Mouse (Mus musculus): ENCODE measurements around the gene Map4k4. TPM values are rescaled to one million over a fixed set of nuclear protein-coding genes. Genes with fewer than 3 reads are reported as not detected.

Gene Map4k4
- 47.9 and 56.6 TPM in 2 replicates for polyA plus RNA-seq (2014; fragmentation: Nextera tagmentation; extraction: Ambion mirVana)

DNA sequence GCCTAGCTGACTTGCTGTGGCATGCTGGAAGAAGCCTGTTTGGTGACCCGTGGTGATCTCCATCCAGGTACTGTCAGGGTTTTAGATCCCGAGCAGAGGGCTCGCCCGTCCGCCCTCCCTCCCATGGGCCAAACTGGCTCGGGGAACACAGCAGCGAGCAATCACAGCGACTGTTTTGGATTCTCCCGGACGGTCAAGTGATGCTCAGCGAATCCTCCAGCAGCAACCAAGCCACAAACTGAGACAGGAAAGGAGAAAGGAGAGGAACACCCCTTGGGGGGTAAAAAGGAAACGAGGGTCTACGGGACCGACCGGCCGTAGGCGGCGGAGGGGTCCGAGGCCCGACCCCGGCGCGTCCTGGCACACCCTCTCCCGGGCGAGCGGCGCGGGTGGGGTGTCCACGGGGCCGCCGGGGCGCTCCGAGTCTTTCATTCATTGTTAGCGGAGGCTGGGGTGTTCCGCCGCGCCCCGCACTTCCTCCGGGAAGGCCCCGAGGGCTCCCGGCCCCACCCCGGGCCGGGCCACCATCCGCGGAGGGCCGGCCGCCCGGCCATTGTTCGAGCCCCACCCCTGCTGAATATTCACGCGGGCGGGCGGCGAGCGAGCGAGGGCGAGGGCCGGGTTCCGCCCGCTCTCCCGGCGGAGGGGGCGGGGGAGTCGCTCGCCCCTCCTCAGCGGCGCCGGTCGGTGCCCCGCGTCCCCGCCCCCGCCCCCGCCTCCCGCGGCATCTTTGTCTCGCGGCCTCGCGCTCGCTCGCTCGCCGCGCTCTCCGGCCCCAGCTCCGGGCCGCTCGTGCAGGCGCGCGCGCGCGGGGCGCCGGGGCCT, at the start of gene Map4k4:
TSS of gene Map4k4 (plus strand) at position 733 of the 825 bp plus-strand sequence.
- peak; percentile 87 for ATAC-seq (ENCODE audit: low read depth)
- WGBS = under 1% methylated on average over 61 of the region's 97 CpGs
- Histone ChIP-seq H3K36me3 (ENCODE audit: control insufficient read depth, insufficient read depth, low read length) (no peaks in the 10 kb centered on the region), H3K27ac (ENCODE audit: low read depth, low read length) (peak within 1 kb of the TSS; percentile 100), H3K4me2 (ENCODE audit: low read depth, low read length) (peak within 1 kb of the TSS; percentile 92), H3K4me3 (ENCODE audit: low read depth, low read length) (peak within 1 kb of the TSS; percentile 98), H3K9ac (replicated peaks; ENCODE audit: low read depth, low read length) (peak within 1 kb of the TSS; percentile 99), H3K27me3 (ENCODE audit: control insufficient read depth, insufficient read depth, low read length) (no peaks in the 10 kb centered on the region), H3K4me1 (ENCODE audit: control insufficient read depth, insufficient read depth, low read length) (peaks cover 32% of the 10 kb centered on the region), H3K9me3 (ENCODE audit: control insufficient read depth, low read length) (no peaks in the 10 kb centered on the region)

GRCm38 (mm10) chr1:39855949-39856348, 44.8 kb upstream of the Map4k4 start:
- Histone ChIP-seq H3K4me2 (ENCODE audit: low read depth, low read length) (no peak overlapping the region), H3K4me3 (ENCODE audit: low read depth, low read length) (no peak overlapping the region), H3K27ac (ENCODE audit: low read depth, low read length) (no peak overlapping the region), H3K9ac (replicated peaks; ENCODE audit: low read depth, low read length) (no peak overlapping the region), H3K27me3 (ENCODE audit: control insufficient read depth, insufficient read depth, low read length) (no peaks in the 10 kb centered on the region), H3K36me3 (ENCODE audit: control insufficient read depth, insufficient read depth, low read length) (no peaks in the 10 kb centered on the region), H3K4me1 (ENCODE audit: control insufficient read depth, insufficient read depth, low read length) (no peaks in the 10 kb centered on the region), H3K9me3 (ENCODE audit: control insufficient read depth, low read length) (no peaks in the 10 kb centered on the region)
- 82% methylated on average over 6 of the region's 6 CpGs for WGBS
- no peak for ATAC-seq (ENCODE audit: low read depth)

DNA sequence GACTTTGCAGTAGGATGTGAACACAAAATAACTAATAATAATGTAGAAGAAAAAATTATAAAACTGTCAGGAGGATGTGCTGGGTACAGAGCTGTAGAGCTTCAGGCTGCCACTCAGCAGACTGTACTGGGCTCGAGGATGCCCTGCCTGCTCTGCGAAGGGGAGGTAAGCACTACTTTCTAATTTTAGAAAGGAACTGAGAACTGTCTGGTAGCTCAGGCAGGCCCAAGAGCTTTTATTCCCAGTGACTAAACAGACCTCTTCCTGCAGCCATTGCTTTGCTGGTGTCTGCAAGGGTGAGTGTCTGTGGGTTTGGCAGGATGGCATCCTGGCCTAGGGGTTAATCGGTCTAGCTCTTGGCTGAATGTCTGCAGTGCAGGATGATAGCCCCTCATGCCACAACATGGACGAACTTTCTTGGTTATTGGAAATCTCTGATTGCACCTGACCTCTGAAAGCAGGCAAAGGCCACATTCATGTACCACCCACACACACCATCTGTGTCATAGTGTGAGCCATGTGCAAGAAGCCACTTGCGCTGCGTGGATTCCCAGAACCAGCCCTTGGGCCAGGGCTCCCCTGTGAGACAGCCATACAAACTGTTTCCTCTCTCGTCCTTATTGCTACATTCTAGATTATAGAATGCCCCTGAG, 43.8 kb upstream of the Map4k4 start:
- Histone ChIP-seq H3K9ac (replicated peaks; ENCODE audit: low read depth, low read length) (no peak overlapping the region), H3K9me3 (ENCODE audit: control insufficient read depth, low read length) (no peaks in the 10 kb centered on the region), H3K4me3 (ENCODE audit: low read depth, low read length) (no peak overlapping the region), H3K4me2 (ENCODE audit: low read depth, low read length) (no peak overlapping the region), H3K4me1 (ENCODE audit: control insufficient read depth, insufficient read depth, low read length) (no peaks in the 10 kb centered on the region), H3K27ac (ENCODE audit: low read depth, low read length) (no peak overlapping the region), H3K27me3 (ENCODE audit: control insufficient read depth, insufficient read depth, low read length) (no peaks in the 10 kb centered on the region), H3K36me3 (ENCODE audit: control insufficient read depth, insufficient read depth, low read length) (no peaks in the 10 kb centered on the region)
- no peak for ATAC-seq (ENCODE audit: low read depth)
- 76% methylated on average over 7 of the region's 7 CpGs for WGBS

- WGBS = 89% methylated on average over 6 of the region's 6 CpGs
- no peak overlapping the region for H3K4me2 ChIP-seq (ENCODE audit: low read depth, low read length)
- H3K9me3 ChIP-seq (ENCODE audit: control insufficient read depth, low read length) = no peaks in the 10 kb centered on the region
- no peaks in the 10 kb centered on the region for H3K27me3 ChIP-seq (ENCODE audit: control insufficient read depth, insufficient read depth, low read length)
- no peak overlapping the region for H3K9ac ChIP-seq (replicated peaks; ENCODE audit: low read depth, low read length)
- H3K4me1 ChIP-seq (ENCODE audit: control insufficient read depth, insufficient read depth, low read length) = no peaks in the 10 kb centered on the region
- no peak overlapping the region for H3K27ac ChIP-seq (ENCODE audit: low read depth, low read length)
- H3K4me3 ChIP-seq (ENCODE audit: low read depth, low read length) = no peak overlapping the region
- ATAC-seq (ENCODE audit: low read depth) = no peak
- H3K36me3 ChIP-seq (ENCODE audit: control insufficient read depth, insufficient read depth, low read length) = no peaks in the 10 kb centered on the region
These were observed 43.3 kb upstream of the Map4k4 start for GRCm38 (mm10) chr1:39857448-39857820.

DNA sequence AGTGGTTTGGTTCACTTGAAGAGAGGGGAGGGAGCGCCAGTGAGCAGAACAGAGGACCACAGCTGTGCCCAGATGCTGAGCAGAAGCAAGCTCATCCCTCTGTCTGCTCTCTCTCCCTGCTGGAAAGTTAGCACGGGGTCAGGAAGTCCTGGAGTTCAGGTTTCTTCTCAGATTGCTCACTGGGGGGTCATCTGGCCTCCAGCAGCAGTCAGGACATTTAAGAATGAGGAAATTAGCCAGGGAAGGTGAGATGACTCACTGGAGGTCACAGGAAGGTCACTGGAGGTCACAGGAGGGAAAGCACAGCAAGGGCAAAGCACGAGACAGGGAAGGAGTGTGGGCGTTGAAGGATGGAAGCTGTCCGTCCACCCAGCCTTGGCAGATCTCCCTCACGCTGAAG, 41.5 kb upstream of the Map4k4 start:
- ATAC-seq (ENCODE audit: low read depth) = no peak
- 47% methylated on average over 6 of the region's 6 CpGs for WGBS
- H3K27ac ChIP-seq (ENCODE audit: low read depth, low read length) = no peak overlapping the region

DNA sequence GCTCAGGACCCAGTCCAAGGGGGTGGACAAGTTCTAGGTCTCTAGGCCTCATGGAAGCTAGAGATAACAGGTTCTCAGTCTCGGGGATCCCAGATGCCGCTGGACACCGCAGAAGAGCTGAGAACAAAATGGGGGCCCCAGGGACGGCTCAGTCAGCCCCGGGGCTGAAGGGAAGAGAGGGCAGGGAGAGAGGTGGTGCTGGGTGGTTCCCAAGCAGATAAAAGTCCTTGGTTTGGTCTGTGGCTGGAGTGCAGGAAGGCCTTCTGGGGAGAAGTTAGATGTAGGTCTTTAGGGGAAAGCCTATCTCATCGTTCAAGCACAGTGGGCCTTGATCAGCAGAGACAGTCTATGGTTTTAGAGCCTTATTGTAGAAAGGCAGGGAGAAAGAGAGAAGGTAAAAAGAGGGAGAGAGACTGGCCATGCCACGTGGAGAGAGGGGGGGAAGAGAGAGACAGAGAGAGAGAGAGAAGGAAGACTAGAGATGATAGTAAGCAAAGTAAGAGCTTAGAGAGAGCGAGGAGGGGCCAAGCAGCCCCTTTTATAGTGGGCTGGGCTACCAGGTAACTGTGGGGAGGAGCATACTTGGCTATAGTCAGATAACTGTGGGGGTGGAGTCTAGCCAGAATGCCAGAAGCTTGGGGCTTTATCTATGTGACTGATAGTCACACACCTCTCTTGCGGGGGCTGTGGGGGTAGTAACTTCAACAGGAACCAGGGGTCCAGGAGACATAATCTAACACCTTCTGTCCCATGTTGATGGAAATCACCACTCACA, 34.2 kb upstream of the Map4k4 start:
- no peaks in the 10 kb centered on the region for H3K9me3 ChIP-seq (ENCODE audit: control insufficient read depth, low read length)
- H3K36me3 ChIP-seq (ENCODE audit: control insufficient read depth, insufficient read depth, low read length) = no peaks in the 10 kb centered on the region
- ATAC-seq (ENCODE audit: low read depth) = no peak
- no peaks in the 10 kb centered on the region for H3K27me3 ChIP-seq (ENCODE audit: control insufficient read depth, insufficient read depth, low read length)
- no peak overlapping the region for H3K4me3 ChIP-seq (ENCODE audit: low read depth, low read length)
- 95% methylated on average over 9 of the region's 9 CpGs for WGBS
- H3K4me2 ChIP-seq (ENCODE audit: low read depth, low read length) = no peak overlapping the region
- 0 out of 2 replicates have a peak, but pooled peaks cover 2% of the 10 kb centered on the region for H3K4me1 ChIP-seq (ENCODE audit: control insufficient read depth, insufficient read depth, low read length)
- H3K9ac ChIP-seq (replicated peaks; ENCODE audit: low read depth, low read length) = no peak overlapping the region
- H3K27ac ChIP-seq (ENCODE audit: low read depth, low read length) = no peak overlapping the region

More for the DNA sequence above, 41.5 kb upstream of the Map4k4 start:
- Histone ChIP-seq H3K4me2 (ENCODE audit: low read depth, low read length) (no peak overlapping the region), H3K9ac (replicated peaks; ENCODE audit: low read depth, low read length) (no peak overlapping the region), H3K9me3 (ENCODE audit: control insufficient read depth, low read length) (no peaks in the 10 kb centered on the region), H3K36me3 (ENCODE audit: control insufficient read depth, insufficient read depth, low read length) (no peaks in the 10 kb centered on the region), H3K4me1 (ENCODE audit: control insufficient read depth, insufficient read depth, low read length) (no peaks in the 10 kb centered on the region), H3K27me3 (ENCODE audit: control insufficient read depth, insufficient read depth, low read length) (no peaks in the 10 kb centered on the region), H3K4me3 (ENCODE audit: low read depth, low read length) (no peak overlapping the region)

DNA sequence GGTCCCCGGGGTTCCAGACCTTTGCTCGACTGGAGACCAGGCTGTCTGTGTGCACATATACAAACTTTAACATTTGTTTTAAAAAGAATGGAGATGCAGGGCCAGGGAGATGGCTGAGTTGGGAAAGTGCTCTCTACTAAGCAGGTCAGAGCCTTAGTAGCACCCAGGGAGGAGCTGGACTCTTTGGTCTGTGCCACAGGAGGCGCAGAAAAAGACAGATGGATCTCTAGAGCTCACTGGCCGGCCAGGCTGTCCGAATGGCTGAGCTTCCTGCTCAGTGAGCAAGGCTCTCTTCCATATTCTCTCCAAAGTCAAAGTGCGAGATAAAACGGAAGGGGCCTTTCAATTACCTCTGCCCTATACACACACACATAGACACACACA, 33.6 kb upstream of the Map4k4 start:
- H3K9ac ChIP-seq (replicated peaks; ENCODE audit: low read depth, low read length) = no peak overlapping the region
- H3K4me1 ChIP-seq (ENCODE audit: control insufficient read depth, insufficient read depth, low read length) = 0 out of 2 replicates have a peak, but pooled peaks cover 2% of the 10 kb centered on the region
- H3K4me2 ChIP-seq (ENCODE audit: low read depth, low read length) = no peak overlapping the region
- ATAC-seq (ENCODE audit: low read depth) = no peak
- no peaks in the 10 kb centered on the region for H3K36me3 ChIP-seq (ENCODE audit: control insufficient read depth, insufficient read depth, low read length)
- H3K4me3 ChIP-seq (ENCODE audit: low read depth, low read length) = no peak overlapping the region
- H3K9me3 ChIP-seq (ENCODE audit: control insufficient read depth, low read length) = no peaks in the 10 kb centered on the region
- 84% methylated on average over 7 of the region's 7 CpGs for WGBS
- no peaks in the 10 kb centered on the region for H3K27me3 ChIP-seq (ENCODE audit: control insufficient read depth, insufficient read depth, low read length)
- no peak overlapping the region for H3K27ac ChIP-seq (ENCODE audit: low read depth, low read length)

- no peak overlapping the region for H3K9ac ChIP-seq (replicated peaks; ENCODE audit: low read depth, low read length)
- no peak overlapping the region for H3K4me3 ChIP-seq (ENCODE audit: low read depth, low read length)
- 40% methylated on average over 6 of the region's 6 CpGs for WGBS
- 0 out of 2 replicates have a peak, but pooled peaks cover 2% of the 10 kb centered on the region for H3K4me1 ChIP-seq (ENCODE audit: control insufficient read depth, insufficient read depth, low read length)
- no peak for ATAC-seq (ENCODE audit: low read depth)
- no peaks in the 10 kb centered on the region for H3K9me3 ChIP-seq (ENCODE audit: control insufficient read depth, low read length)
- H3K27me3 ChIP-seq (ENCODE audit: control insufficient read depth, insufficient read depth, low read length) = no peaks in the 10 kb centered on the region
- no peak overlapping the region for H3K4me2 ChIP-seq (ENCODE audit: low read depth, low read length)
- no peaks in the 10 kb centered on the region for H3K36me3 ChIP-seq (ENCODE audit: control insufficient read depth, insufficient read depth, low read length)
- H3K27ac ChIP-seq (ENCODE audit: low read depth, low read length) = no peak overlapping the region
These were observed 32.6 kb upstream of the Map4k4 start for GRCm38 (mm10) chr1:39867966-39868593.

All from neural tube, embryonic 14.5 days (tissue).